Mouse (Mus musculus) bone marrow, adult 2 months (tissue): ENCODE measurements around the gene Nagk. TPM values are rescaled to one million over a fixed set of nuclear protein-coding genes. Genes with fewer than 3 reads are reported as not detected.

Experiments used
- H3K27ac ChIP-seq: fragments of 200-500 bp; 2 replicates; pipeline ENCODE4 v1.5.1; 2012; ENCODE audit warnings: low read depth, mild to moderate bottlenecking, control low read depth, inconsistent platforms, low read length; ENCODE audit not compliant: control insufficient read depth, poor library complexity, insufficient read depth
- H3K4me1 ChIP-seq: fragments of 200-500 bp; 2 replicates; pipeline ENCODE4 v1.6.1; 2011; ENCODE audit warnings: low read length; ENCODE audit not compliant: control insufficient read depth, insufficient read depth
- H3K4me3 ChIP-seq: fragments of 200-500 bp; replicated peaks from 2 replicates; pipeline ENCODE3; 2011; ENCODE audit warnings: mild to moderate bottlenecking, low read depth, low read length, control low read depth; ENCODE audit not compliant: control insufficient read depth
- CTCF ChIP-seq: fragments of 200-500 bp; IDR thresholded peaks from 2 replicates; pipeline ENCODE4 v1.5.1; 2011; ENCODE audit warnings: low read length, control low read depth; ENCODE audit not compliant: control insufficient read depth, insufficient read depth
- POLR2A ChIP-seq: fragments of 200-500 bp; IDR thresholded peaks from 2 replicates; pipeline ENCODE4 v1.6.1; 2011; ENCODE audit warnings: low read depth, mild to moderate bottlenecking, control low read depth, low read length, borderline replicate concordance; ENCODE audit not compliant: control insufficient read depth
- WGBS: fragments of 180-500 bp; shearing (Covaris S2); methylation state at CpG from one replicate; pipeline ENCODE4 v1.1.7; 2018; 5-methylcytosine and 5-hydroxymethylcytosine counted together
- polyA plus RNA-seq: library from polyadenylated mRNA; stranded (reverse); fragments of >200 nt; gene quantifications from 2 replicates; pipeline ENCODE4 v1.2.4, GENCODE M21; 2011; ENCODE audit warnings: low replicate concordance; ENCODE audit not compliant: missing spikeins, insufficient read depth, insufficient read length

Nagk gene
- 35.4 and 59.8 TPM in 2 replicates for polyA plus RNA-seq

DNA sequence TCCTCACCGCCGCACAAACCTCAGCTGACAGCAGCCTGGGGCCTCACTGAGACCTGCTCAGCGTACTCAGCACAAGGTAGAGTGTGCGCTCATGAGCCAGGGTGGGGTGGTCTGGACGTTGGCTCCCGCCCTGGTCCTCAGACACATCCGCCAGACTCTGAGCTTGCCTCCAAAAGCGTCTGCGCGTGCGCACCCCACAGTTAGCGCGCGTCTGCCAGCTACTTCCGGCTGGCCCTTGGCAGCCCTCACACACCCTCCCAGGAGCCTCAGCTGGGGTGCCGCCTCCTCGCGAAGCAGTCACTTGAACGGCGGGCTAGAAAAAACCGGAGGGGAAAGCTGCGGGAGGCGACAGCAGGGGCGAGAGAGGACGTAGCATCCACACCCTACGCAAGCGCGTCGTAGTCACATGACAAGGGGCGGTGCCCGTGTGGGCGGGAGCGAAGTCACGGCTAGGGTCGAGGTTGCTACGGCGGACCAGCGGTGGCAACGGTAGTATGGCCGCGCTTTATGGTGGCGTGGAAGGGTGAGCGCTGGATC lies at the start of gene Nagk:
Nagk (plus strand) TSS at position 223 of the 537 bp plus-strand sequence.
- WGBS, result under 1% methylated on average over 43 of the region's 43 CpGs
- H3K4me3 ChIP-seq, result peak within 1 kb of the TSS; percentile 88

GRCm38 (mm10) chr6:83745466-83745865 lies 49.3 kb upstream of the Nagk start:
- Histone ChIP-seq H3K27ac (no peak overlapping the region; the same call in 1 of the 2 replicates), H3K4me3 (no peak overlapping the region), H3K4me1 (no peaks in the 10 kb centered on the region)
- TF ChIP-seq CTCF, result no peak
- no peak for TF ChIP-seq POLR2A
- WGBS, result 48% methylated on average over 2 of the region's 2 CpGs

More for the DNA sequence above, at the start of gene Nagk:
- Histone ChIP-seq H3K27ac (peak within 1 kb of the TSS; percentile 98), H3K4me1 (no peaks in the 10 kb centered on the region; the same call in 1 of the 2 replicates)
- TF ChIP-seq CTCF (0 out of 2 replicates have a peak, but pooled peaks have one; percentile 13), POLR2A (peak; percentile 83)

- H3K4me1 ChIP-seq, result no peaks in the 10 kb centered on the region
- no peak overlapping the region for H3K4me3 ChIP-seq
- TF ChIP-seq POLR2A (no peak), CTCF (no peak)
- 73% methylated on average over 3 of the region's 3 CpGs for WGBS
- no peak overlapping the region for H3K27ac ChIP-seq
Measured at GRCm38 (mm10) chr6:83749286-83749685, 45.5 kb upstream of the Nagk start.

DNA sequence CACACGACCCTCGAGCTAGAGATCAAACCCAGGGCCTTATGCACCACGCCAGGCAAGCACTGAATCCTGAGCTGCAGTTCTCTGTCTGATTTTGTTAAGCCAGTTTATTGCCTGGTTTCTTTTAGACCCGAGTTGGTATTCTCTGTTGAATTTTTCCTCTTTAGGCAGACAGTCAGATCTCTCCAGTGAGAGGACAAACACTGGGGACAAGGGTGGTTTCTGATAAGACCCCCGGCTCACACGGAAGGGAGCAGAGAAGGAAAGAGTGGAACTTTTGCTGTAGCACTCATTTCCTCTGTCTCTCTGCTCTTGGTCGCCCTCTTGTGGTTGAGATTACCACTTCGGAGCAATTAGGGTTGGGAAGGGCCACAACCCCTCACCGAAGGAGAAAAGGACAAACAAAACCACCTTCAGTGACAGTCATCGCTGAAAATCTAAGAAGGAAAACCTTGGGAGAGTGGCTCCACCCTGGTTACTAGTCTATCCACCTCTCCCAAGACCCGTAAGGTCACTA lies 44.6 kb upstream of the Nagk start:
- no peak overlapping the region for H3K4me3 ChIP-seq
- TF ChIP-seq CTCF, result peak; percentile 73
- TF ChIP-seq POLR2A, result no peak
- H3K4me1 ChIP-seq, result no peaks in the 10 kb centered on the region
- WGBS, result 11% methylated on average over 11 of the region's 11 CpGs
- no peak overlapping the region for H3K27ac ChIP-seq

GRCm38 (mm10) chr6:83756051-83756450 lies 38.7 kb upstream of the Nagk start:
- 80% methylated on average over 9 of the region's 9 CpGs for WGBS
- no peak for TF ChIP-seq CTCF
- TF ChIP-seq POLR2A, result no peak
- no peaks in the 10 kb centered on the region for H3K4me1 ChIP-seq

DNA sequence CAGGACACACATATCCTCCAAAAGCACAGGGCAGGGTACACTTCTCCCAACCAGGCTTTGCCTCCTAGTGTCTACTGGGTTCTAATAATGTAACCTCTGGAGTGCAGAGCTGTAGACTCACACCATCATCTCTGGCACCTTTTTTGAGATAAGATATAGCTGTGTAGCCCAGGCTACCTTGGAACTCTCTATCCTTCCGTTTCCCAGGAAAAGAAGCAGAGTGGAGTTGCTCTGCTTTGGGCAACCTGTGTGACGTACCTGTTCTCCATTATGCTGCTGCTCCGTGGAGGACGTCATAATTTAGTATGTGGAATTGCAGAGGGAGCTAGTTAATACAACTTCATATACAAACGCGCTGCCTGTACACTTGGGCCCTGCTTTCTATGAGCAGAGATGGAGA lies 32.4 kb upstream of the Nagk start, which contains the start of gene Ankrd53:
Ankrd53 (plus strand) TSS at position 301 of the 400 bp plus-strand sequence.
- no peaks in the 10 kb centered on the region for H3K4me1 ChIP-seq
- H3K4me3 ChIP-seq, result no peak within 1 kb of the TSS
- 27% methylated on average over 6 of the region's 6 CpGs for WGBS
- no peak within 1 kb of the TSS for H3K27ac ChIP-seq
- TF ChIP-seq POLR2A (no peak), CTCF (no peak)

More at GRCm38 (mm10) chr6:83756051-83756450, 38.7 kb upstream of the Nagk start:
- H3K4me3 ChIP-seq, result no peak overlapping the region
- no peak overlapping the region for H3K27ac ChIP-seq

DNA sequence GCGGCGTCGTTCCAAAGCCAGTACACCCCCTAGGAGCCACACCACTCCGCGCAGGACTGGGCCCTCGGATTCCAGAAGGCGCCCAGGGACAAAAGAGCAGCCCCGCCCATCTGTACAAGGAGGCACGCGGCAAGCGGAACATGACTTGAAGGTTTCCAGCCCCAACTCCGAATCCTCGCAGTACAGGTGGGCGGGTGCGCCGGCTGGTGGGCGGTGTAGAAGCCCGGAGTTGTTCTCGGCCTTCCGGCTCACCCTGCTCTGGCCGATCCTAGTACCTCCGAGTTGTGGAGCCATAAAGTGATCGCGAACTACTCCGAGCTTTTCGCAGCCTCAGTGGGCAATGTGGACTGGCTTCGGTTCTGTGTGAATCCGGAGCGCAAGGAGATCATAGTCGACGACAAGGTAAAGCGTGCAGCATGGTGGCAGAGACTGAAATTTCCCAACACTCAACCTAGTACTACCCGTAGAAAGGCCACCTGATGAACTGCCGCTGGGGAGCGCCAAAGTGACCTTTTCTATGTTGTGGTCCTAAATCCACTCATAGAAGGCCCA lies 31.8 kb upstream of the Nagk start:
- WGBS, result 5% methylated on average over 35 of the region's 35 CpGs
- Histone ChIP-seq H3K4me3 (no peak overlapping the region), H3K4me1 (no peaks in the 10 kb centered on the region), H3K27ac (no peak overlapping the region)
- TF ChIP-seq POLR2A, result no peak
- no peak for TF ChIP-seq CTCF

DNA sequence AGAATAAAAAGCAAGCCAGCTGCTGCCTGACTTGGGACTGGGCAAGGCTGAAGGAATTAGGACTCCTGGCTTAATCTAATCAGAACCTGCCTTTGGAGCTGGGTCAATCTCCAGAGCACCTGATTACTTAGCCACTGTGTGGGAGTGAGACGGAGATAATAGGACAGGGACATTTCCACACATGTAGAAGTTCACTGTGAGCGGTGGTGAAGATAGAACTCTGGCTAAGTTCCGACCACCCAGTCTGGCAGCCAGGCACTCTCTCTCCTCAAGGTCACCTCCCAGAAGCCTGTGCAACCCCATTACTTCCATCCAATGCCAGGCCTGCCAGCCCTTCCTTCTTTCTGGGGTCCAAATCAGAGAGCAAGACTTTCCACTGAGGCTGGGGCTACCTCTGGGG lies 27.8 kb upstream of the Nagk start:
- TF ChIP-seq CTCF (no peak), POLR2A (no peak)
- Histone ChIP-seq H3K4me3 (no peak overlapping the region), H3K4me1 (no peaks in the 10 kb centered on the region), H3K27ac (no peak overlapping the region)
- WGBS, result 84% methylated on average over 3 of the region's 3 CpGs

GRCm38 (mm10) chr6:83768485-83768884 lies 26.3 kb upstream of the Nagk start:
- H3K4me3 ChIP-seq, result no peak overlapping the region
- no peaks in the 10 kb centered on the region for H3K4me1 ChIP-seq
- TF ChIP-seq CTCF (no peak), POLR2A (no peak)
- WGBS, result 40% methylated on average over 5 of the region's 5 CpGs
- no peak overlapping the region for H3K27ac ChIP-seq

DNA sequence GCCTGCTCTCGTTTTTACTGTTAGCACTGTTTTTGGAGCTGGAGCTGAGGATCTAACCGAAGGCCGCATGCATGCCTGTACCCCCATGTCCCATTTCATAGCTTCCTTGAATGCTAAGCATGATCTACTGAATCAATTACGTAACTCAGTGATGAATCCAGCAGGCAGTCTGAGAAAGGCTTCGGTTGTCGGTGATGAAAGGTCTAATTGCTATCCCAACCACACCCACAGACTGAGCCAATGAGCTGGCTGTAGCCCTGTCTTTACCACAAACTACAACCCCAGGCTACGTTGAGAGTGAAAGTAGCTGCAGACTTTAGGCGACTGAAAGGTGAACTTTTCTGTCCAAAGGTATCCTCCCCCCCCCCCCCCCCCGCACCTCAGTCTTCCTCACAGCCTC lies 20.7 kb upstream of the Nagk start:
- TF ChIP-seq POLR2A (no peak), CTCF (no peak)
- H3K4me1 ChIP-seq, result no peaks in the 10 kb centered on the region; the same call in 1 of the 2 replicates
- no peak overlapping the region for H3K4me3 ChIP-seq
- WGBS, result 46% methylated on average over 9 of the region's 9 CpGs
- no peak overlapping the region for H3K27ac ChIP-seq
